Mouse (Mus musculus): ENCODE measurements at regions not wholly inside any gene's neighbourhood (a gene's known extent, or its start where the extent isn't known, plus 50 kb on each side); places are given as distances from the start of the nearest gene placed in this dataset.
"Not testable (repeated sequence)": the region's sequence is repeated elsewhere in the genome, so short reads cannot be mapped to it uniquely, and the experiment has no call there.

- DNase-seq (ENCODE audit: low read depth): no peak
These were observed 191.8 kb upstream of the Fmr1 start for GRCm38 (mm10) chrX:68486585-68486984.

- not testable (repeated sequence) for DNase-seq (ENCODE audit: low read depth)
These were observed 186.3 kb upstream of the Fmr1 start for GRCm38 (mm10) chrX:68492052-68492451.

GRCm38 (mm10) chrX:68494398-68495143, 183.8 kb upstream of the Fmr1 start:
- no peak for DNase-seq (ENCODE audit: low read depth)

- no peak for DNase-seq (ENCODE audit: low read depth)
These were observed 183.2 kb upstream of the Fmr1 start for GRCm38 (mm10) chrX:68495144-68495493.

- no peak for DNase-seq (ENCODE audit: low read depth)
These were observed 182.6 kb upstream of the Fmr1 start for GRCm38 (mm10) chrX:68495751-68496150.

GRCm38 (mm10) chrX:68497886-68498285, 180.5 kb upstream of the Fmr1 start:
- no peak for DNase-seq (ENCODE audit: low read depth)

GRCm38 (mm10) chrX:68502938-68503337, 175.4 kb upstream of the Fmr1 start:
- no peak for DNase-seq (ENCODE audit: low read depth)

- DNase-seq (ENCODE audit: low read depth): no peak
These were observed 170.7 kb upstream of the Fmr1 start for GRCm38 (mm10) chrX:68507664-68508063.

- DNase-seq (ENCODE audit: low read depth): no peak
These were observed 166.1 kb upstream of the Fmr1 start for GRCm38 (mm10) chrX:68512213-68512766.

GRCm38 (mm10) chrX:68546561-68546960, 131.8 kb upstream of the Fmr1 start:
- DNase-seq (ENCODE audit: low read depth): no peak

- no peak for DNase-seq (ENCODE audit: low read depth)
These were observed 124.3 kb upstream of the Fmr1 start for GRCm38 (mm10) chrX:68554031-68554430.

- no peak for DNase-seq (ENCODE audit: low read depth)
These were observed 120.6 kb upstream of the Fmr1 start for GRCm38 (mm10) chrX:68557717-68558116.

GRCm38 (mm10) chrX:68585246-68585645, 93.1 kb upstream of the Fmr1 start:
- DNase-seq (ENCODE audit: low read depth): peak; percentile 38

- DNase-seq (ENCODE audit: low read depth): no peak
These were observed 56.2 kb upstream of the Fmr1 start for GRCm38 (mm10) chrX:68622141-68622540.
